Mouse (Mus musculus) heart, adult 9 months (tissue): ENCODE measurements at regions not wholly inside any gene's neighbourhood (a gene's known extent, or its start where the extent isn't known, plus 50 kb on each side); places are given as distances from the start of the nearest gene placed in this dataset.

Experiments used
- DNase-seq, 2 experiments: peaks; one replicate each; pipeline ENCODE4 v3.0.0; 2022; ENCODE audit warnings: low spot score in 2 of 2

GRCm38 (mm10) chrX:11486588-11486987 is 159.0 kb downstream of the H2al1j start:
- DNase-seq = no peak

GRCm38 (mm10) chrX:11487876-11488275 is 160.3 kb downstream of the H2al1j start:
- no peak for DNase-seq

- no peak for DNase-seq
Observed at GRCm38 (mm10) chrX:11490146-11490693, 162.6 kb downstream of the H2al1j start.

DNA sequence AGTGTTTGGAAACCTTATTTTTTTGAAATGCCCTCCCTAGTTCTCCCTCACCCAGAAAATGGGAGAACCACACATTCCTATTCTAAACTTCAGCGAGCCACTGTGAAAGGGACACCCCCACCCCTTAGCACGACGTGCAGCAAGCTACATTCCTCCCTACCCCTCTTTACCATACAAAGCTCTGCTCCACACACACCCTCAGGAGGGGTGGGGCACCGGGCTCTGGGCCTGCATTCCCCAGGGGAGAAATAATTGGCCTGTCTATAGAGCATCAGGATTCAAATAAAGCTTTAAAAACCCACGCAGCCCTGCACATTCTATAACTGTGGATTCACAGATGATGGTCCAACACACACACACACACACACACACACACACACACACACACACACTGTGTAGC is 163.6 kb downstream of the H2al1j start:
- no peak for DNase-seq

DNA sequence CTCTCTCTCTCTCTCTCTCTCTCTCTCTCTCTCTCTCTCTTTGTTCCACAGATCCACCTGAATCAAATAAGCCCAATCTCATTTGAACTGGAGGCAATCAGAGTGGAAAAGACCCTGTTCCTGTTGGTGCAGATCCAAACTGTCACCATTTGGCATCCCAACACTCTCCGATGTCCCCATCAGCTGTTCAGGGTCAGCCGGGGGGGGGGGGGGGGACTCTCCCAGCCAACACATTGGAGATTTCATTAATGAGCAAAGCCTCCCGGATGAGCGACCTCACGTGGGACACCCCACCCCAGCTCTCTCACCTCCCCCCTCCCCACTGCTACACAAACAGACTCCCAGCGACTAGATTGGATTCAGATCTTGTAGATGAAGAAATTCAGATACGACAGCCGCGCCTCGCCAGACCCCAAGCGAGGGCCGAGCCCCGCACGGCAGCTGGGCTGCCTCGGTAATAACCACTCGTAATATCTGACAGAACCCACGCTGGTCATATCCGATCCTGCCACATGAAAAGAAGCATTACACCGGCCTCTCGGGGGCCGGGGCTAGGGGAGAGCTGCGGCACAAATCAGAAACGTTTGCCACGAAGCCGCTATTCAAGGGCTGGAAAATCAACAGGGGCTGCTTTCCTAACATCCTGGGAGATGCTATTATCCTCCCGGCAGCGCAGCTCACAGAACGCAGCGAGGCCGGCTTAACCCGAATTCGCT is 164.2 kb downstream of the H2al1j start:
- DNase-seq = no peak

GRCm38 (mm10) chrX:11493526-11494245 is 166.1 kb downstream of the H2al1j start:
- peak in 1 of 2 experiments; percentile 4 for DNase-seq

DNA sequence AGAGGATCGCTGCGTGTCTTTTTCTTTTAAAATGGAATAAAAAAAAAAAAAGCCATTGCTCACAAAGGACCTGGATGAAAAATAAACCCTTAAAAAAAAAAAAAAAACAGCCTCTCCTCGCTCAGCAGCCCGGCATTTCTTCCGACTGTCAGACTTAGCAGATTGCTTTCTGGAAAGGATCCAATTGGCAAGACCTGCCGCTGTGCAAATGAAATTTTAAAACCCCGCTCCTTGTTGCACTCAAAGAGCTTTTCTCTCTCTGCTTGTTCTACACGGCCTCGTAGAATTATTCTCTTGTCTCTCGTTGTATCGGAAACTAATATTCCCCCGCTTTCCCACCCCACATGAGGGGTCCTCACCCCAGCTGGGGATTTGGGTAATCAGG is 166.6 kb downstream of the H2al1j start:
- peak; percentile 9 to 11 for DNase-seq

GRCm38 (mm10) chrX:11512439-11512838 is 184.8 kb downstream of the H2al1j start:
- DNase-seq = peak; percentile 17 to 37

DNA sequence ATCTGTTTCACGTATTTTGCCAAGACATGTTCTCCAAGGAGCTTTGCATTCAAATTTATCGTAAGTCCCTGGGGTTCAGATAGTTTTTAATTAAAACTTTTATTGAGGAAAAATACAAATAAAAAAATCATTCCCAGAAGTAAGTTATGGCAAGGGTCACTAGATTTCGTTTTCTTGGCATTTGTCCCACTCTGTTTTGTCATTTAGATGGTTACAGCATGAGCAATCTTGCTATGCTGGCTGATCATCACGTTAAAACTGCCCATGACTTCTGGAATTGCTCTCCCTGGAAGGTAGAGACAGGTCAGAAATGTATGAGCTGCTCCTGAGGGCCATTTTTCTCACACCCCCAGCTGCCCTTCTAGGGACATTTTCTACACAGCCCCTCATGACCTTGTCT is 185.3 kb downstream of the H2al1j start:
- no peak for DNase-seq

GRCm38 (mm10) chrX:11523791-11524190 is 196.2 kb downstream of the H2al1j start:
- peak in 1 of 2 experiments; percentile 1 for DNase-seq

- DNase-seq = no peak
Observed at GRCm38 (mm10) chrX:11525326-11525725, 197.7 kb downstream of the H2al1j start.

DNA sequence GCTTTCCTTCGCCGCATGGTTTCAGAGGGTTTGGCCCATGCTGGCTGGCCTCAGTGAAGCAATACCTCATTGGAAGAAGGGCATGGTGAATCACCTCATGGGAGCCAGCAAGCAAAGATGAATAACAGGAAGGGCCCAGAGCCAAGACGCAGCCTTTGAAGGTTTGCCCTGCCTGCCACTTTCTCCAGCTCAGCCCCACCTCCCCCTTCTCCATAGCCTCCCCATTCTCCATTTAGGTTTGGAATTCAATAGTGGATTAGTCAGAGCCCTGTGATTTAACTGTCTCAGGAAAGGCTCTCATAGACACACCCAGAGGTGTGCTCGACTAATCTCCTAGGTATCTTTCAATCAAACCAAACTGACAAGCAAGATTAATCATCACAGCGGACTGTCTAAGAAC is 201.0 kb downstream of the H2al1j start:
- DNase-seq = no peak

DNA sequence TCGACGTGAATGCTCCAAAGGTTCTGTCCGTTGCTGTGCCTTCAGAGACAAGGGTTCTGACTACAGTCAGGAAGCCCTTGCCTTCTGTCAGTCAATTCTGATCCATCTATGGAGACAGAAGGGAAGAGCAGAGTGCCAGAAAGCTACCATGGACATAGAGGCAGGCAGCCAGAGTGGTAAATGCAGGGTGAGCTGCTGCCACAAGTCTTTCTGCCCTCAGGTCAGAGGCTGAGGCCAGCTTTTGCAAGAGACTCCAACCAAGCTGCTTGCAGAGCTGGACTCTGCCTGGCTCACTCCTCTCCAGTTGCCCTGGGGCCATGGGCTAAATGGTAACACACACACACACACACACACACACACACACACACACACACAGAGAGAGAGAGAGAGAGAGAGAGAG is 201.6 kb downstream of the H2al1j start:
- no peak for DNase-seq

DNA sequence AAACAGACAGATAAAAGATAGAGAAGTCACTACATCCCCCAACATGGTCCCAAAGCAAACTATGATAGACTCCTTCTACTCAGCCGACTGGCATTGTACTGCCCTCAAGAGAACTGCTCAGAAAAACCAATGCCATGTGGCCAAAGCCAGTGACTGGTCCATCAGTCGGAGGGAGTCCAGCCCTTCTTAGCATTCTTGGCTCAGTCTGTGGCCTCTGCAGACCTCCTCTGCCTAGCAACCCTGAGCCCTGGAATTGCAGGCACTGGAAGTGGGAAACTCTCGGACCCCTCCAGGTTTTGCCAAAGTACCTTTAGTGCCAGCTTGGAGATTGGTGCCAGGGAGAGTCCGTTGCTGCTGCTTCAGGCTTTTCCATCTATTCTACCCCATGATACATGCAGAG is 205.2 kb downstream of the H2al1j start:
- no peak for DNase-seq

DNA sequence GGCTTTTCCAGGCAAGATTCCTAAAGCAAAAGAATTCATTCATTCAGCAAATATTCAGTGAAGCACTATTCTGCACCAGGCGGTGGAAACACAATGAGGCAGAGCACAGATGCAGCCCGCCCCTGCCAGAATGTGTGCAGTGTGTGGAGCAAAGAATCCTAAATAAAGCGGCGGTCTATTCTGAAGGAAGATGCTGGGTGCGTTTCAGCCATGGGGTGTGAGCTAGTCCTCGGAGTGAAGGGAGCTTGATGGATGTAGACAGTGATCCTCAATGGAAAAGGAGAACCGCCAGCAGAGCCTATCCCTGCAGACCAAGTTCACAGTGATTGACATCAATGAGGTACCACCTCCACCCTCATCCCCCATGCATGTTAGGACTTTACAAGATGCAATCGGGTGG is 206.2 kb downstream of the H2al1j start:
- no peak for DNase-seq

- no peak for DNase-seq
Observed at GRCm38 (mm10) chrX:11541011-11541410, 213.4 kb downstream of the H2al1j start.

DNA sequence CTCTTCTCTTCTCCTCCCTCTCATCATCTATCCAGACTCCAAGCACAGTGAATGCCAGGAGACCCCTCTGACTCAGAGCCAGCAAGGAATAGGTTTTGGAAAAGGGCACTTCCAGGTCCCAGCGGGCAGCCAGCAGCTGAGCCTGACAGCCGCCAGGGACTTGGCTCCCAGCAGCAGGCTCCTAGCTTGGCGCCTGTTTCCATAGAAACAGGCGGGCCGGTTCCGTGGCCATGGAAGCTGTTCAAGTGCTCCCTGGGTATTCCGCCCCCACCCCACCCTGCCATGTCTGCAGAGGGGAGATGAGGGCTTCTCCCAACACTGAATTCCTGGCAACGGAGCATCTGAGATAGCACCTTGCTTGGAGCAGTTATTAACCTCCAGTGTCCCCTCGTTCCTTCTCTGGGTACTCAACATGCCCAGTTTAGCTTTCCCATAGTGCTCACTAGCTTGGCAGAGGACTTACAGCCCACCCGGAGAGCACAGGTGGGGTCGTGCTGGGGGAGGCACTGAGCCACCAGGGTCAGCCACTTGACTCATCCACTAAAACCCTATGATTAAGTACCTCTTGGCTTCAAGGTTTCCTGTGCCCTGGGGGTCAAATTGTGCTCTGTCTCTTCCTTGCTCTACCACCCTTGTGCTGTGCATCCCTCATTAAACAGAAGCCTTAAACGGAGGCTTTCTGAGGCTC is 222.7 kb downstream of the H2al1j start:
- DNase-seq = no peak

GRCm38 (mm10) chrX:11552177-11552576 is 224.6 kb downstream of the H2al1j start:
- no peak for DNase-seq

DNA sequence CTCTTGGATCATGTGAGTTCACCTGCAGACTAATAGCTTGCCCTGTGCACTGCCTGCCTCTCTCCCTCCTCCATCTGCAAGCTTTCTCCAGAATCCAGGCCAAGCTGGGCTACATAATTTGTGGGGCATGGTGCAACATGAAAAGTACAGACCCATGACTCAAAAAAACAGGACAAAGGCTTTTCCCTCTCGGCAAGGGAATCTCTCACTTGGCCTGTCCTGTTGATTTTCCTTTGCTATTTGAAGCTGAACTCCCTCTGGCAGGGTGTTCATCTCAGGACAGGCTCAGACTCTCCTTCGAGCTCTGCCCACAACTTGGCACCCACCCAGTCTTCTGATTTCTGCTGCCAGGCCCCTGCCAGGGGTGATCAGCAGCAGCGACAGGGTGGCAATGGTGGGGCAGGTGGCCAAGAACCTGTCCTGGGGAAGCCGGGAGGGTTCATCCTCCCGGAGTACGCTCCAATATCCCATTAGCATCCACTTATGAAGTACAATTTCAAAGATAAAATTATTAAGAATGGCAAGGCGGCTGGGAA is 227.5 kb downstream of the H2al1j start:
- DNase-seq = peak in 1 of 2 experiments; percentile 3

DNA sequence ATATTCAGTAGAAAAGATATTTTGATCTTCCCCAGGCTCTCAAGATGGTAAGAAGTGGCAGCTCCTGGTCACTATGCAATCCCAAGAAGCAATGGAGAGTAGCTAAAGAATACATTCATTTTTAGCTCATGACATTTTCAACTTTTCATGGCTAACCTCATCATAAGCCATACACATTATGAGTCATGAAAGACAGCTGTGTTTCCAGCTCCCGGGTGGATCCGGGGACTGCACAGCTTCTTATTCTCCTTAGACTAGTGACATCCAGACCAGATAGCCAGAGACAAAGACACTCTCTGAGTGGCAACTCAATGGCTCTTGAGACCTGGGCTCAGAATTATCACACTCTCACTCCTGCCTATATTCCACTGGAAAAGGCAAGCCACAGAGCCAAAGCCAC is 230.6 kb downstream of the H2al1j start:
- no peak for DNase-seq

GRCm38 (mm10) chrX:11560550-11561276 is 233.1 kb downstream of the H2al1j start:
- peak in 1 of 2 experiments; percentile 20 for DNase-seq

DNA sequence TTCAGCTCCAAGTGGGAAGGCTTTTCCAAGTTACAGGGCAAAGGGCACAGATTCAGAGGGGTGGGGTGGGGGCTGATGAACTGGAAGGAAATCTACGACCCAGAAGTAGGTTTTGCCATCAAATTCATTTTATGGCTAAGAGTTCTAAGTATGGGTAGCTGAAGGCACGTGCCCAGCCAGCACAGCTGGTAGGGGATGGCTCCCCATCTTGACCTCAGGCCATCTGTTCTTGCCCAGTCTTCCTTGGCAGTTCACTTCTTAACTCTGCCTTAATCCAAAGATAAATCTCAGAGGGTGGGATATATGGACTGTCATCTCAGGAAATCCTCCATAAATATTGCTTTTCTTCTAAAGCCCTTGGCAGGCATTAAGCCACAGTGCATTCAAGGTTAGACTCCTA is 238.3 kb downstream of the H2al1j start:
- no peak for DNase-seq
